Comparison of ENCODE assay signal across 8 mouse cellular contexts in the genomic region with DNA sequence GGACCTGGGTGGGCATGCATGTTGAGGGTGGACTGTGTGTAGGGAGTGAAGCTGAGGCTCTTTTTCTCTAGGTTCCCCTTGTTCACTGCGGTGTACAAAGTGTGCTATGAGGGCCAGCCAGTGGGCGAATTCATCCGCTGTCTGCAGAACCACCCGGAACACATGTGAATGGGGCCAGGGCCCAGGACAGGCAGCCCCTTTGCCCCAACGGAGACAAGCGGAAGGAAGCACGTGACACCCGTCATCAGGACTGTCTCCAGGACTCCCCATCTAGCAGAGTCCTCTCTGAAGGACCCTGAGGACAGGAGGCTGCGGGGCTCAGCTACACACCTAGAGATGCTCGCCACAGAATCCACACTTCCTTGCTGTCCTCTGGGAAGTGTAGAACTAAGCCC. TPM values are rescaled to one million over a fixed set of nuclear protein-coding genes. Genes with fewer than 3 reads are reported as not detected.
DNase-seq lines count a peak whose midpoint lies in the region; ATAC-seq and TF ChIP-seq lines count a peak whose summit lies in the region.

No protein-coding gene starts in this region.

- H3K4me2 ChIP-seq in heart, embryonic 14.5 days (ENCODE audit: low read length) = peak overlapping the region; percentile 81
- peak overlapping the region; percentile 73 for H3K4me2 ChIP-seq in heart, embryonic 15.5 days
- H3K4me2 ChIP-seq in liver, embryonic 15.5 days = peak overlapping the region; percentile 85

- peaks cover 19 to 37% of the 10 kb centered on the region in 2 experiments for H3K4me1 ChIP-seq in heart, embryonic 14.5 days (ENCODE audit: control insufficient read depth in 2 of 2, insufficient read depth in 2 of 2, low read length in 2 of 2)
- peaks cover 20% of the 10 kb centered on the region for H3K4me1 ChIP-seq in bone marrow macrophage, adult 2 months (ENCODE audit: control insufficient read depth, insufficient read depth, low read length)
- peaks cover 39% of the 10 kb centered on the region for H3K4me1 ChIP-seq in heart, embryonic 15.5 days (replicated peaks)
- H3K4me1 ChIP-seq in liver, embryonic 15.5 days (replicated peaks) = peaks cover 44% of the 10 kb centered on the region

- no peaks in the 10 kb centered on the region for H3K9me3 ChIP-seq in heart, embryonic 14.5 days (ENCODE audit: control insufficient read depth, low read length)
- no peaks in the 10 kb centered on the region for H3K9me3 ChIP-seq in heart, embryonic 15.5 days (replicated peaks)
- H3K9me3 ChIP-seq in liver, embryonic 15.5 days (replicated peaks) = no peaks in the 10 kb centered on the region

- DNase-seq in heart, adult 8-10 months (ENCODE audit: low spot score) = no peak
- DNase-seq in MN1 (ENCODE audit: low spot score) = no peak
- DNase-seq in urinary bladder, postnatal 10 days (ENCODE audit: low spot score) = no peak
- no peak for DNase-seq in ovary, adult 18-20 months (ENCODE audit: low spot score)

- H3K36me3 ChIP-seq in heart, embryonic 14.5 days (ENCODE audit: control insufficient read depth, insufficient read depth, low read length) = peaks cover 29% of the 10 kb centered on the region
- H3K36me3 ChIP-seq in heart, embryonic 15.5 days = peaks cover 8% of the 10 kb centered on the region
- H3K36me3 ChIP-seq in liver, embryonic 15.5 days (replicated peaks) = peaks cover 8% of the 10 kb centered on the region

- 40% methylated on average over 10 of the region's 10 CpGs for WGBS in heart, embryonic 14.5 days
- WGBS in heart, embryonic 15.5 days = 54% methylated on average over 10 of the region's 10 CpGs
- WGBS in liver, embryonic 15.5 days (ENCODE audit: insufficient replicate concordance) = 43% methylated on average over 10 of the region's 10 CpGs

- TF ChIP-seq POLR2A in bone marrow macrophage, adult 2 months (IDR thresholded peaks at IDR 0.05; ENCODE audit: borderline replicate concordance, low read depth, low read length) = no peak

- peak overlapping the region; percentile 64 for H3K9ac ChIP-seq in heart, embryonic 14.5 days (ENCODE audit: low read length)
- H3K9ac ChIP-seq in heart, embryonic 15.5 days = peak overlapping the region; percentile 59; the same call in 1 of the 2 replicates
- no peak overlapping the region for H3K9ac ChIP-seq in liver, embryonic 15.5 days

- ATAC-seq in heart, embryonic 14.5 days (ENCODE audit: insufficient number of reproducible peaks, insufficient read depth, low FRiP score, low read depth) = no peak
- ATAC-seq in heart, embryonic 15.5 days (replicated peaks; ENCODE audit: insufficient number of reproducible peaks, insufficient read depth, low FRiP score, low read depth) = no peak
- ATAC-seq in liver, embryonic 15.5 days (ENCODE audit: insufficient read depth) = no peak

- TF ChIP-seq CTCF in bone marrow macrophage, adult 2 months (IDR thresholded peaks at IDR 0.05; ENCODE audit: low read depth, low read length) = no peak

- peak overlapping the region; percentile 2 to 92; a peak in 2 of 4 replicates for H3K4me3 ChIP-seq in heart, embryonic 14.5 days (ENCODE audit: control insufficient read depth in 1 of 2, insufficient read depth in 1 of 2, low read depth in 1 of 2, low read length in 2 of 2)
- H3K4me3 ChIP-seq in bone marrow macrophage, adult 2 months (ENCODE audit: insufficient read depth, low read length) = peak overlapping the region; percentile 48
- H3K4me3 ChIP-seq in heart, embryonic 15.5 days = peak overlapping the region; percentile 100
- no peak overlapping the region for H3K4me3 ChIP-seq in liver, embryonic 15.5 days (replicated peaks)

- no peaks in the 10 kb centered on the region for H3K27me3 ChIP-seq in heart, embryonic 14.5 days (ENCODE audit: control insufficient read depth, insufficient read depth, low read length)
- H3K27me3 ChIP-seq in heart, embryonic 15.5 days = no peaks in the 10 kb centered on the region
- 0 out of 2 replicates have a peak, but pooled peaks cover 4% of the 10 kb centered on the region for H3K27me3 ChIP-seq in liver, embryonic 15.5 days

- H3K27ac ChIP-seq in heart, embryonic 14.5 days (replicated peaks in 1 of 2; ENCODE audit: control insufficient read depth in 1 of 2, insufficient read depth in 1 of 2, low read depth in 2 of 2, low read length in 2 of 2) = peak overlapping the region; percentile 95 to 98
- H3K27ac ChIP-seq in bone marrow macrophage, adult 2 months (ENCODE audit: insufficient read depth, low read depth, low read length) = peak overlapping the region; percentile 95
- peak overlapping the region; percentile 97 for H3K27ac ChIP-seq in heart, embryonic 15.5 days
- peak overlapping the region; percentile 84 for H3K27ac ChIP-seq in liver, embryonic 15.5 days (replicated peaks)

RNA-seq across cellular contexts. Expression of a gene that starts 2.3 kb away (rescaled TPM):
- 230 and 237 TPM in 2 replicates for polyA plus RNA-seq in heart, embryonic 14.5 days (2014; fragmentation: Nextera tagmentation; extraction: Ambion mirVana)
- total RNA-seq in heart, adult 8-10 months (2022) = 100 to 1,000 TPM; 240 to 284 (median 258) TPM
- 62.3 and 71.3 TPM in 2 replicates for polyA plus RNA-seq in bone marrow macrophage, adult 2 months (2012; ENCODE audit: insufficient read depth, insufficient read length, missing spikeins)
- 185 and 187 TPM in 2 replicates for polyA plus RNA-seq in heart, embryonic 15.5 days (2015; fragmentation: Nextera tagmentation; extraction: Ambion mirVana)
- polyA plus RNA-seq in liver, embryonic 15.5 days (2015; fragmentation: Nextera tagmentation; extraction: Ambion mirVana) = 67.5 and 74.7 TPM in 2 replicates

RNA-seq across cellular contexts. Expression of a gene that starts 5.8 kb away (rescaled TPM):
- 0.80 and 1.1 TPM in 2 replicates for polyA plus RNA-seq in heart, embryonic 14.5 days (2014; fragmentation: Nextera tagmentation; extraction: Ambion mirVana)
- total RNA-seq in heart, adult 8-10 months (2022) = 10 to 100 TPM; 38.6 to 59.0 (median 49.5) TPM
- polyA plus RNA-seq in bone marrow macrophage, adult 2 months (2012; ENCODE audit: insufficient read depth, insufficient read length, missing spikeins) = 0.37 and 1.2 TPM in 2 replicates
- 1.6 and 2.2 TPM in 2 replicates for polyA plus RNA-seq in heart, embryonic 15.5 days (2015; fragmentation: Nextera tagmentation; extraction: Ambion mirVana)
- 26.7 and 33.3 TPM in 2 replicates for polyA plus RNA-seq in liver, embryonic 15.5 days (2015; fragmentation: Nextera tagmentation; extraction: Ambion mirVana)

RNA-seq across cellular contexts. Expression of a gene that starts 17.8 kb away (rescaled TPM):
- not detected in 2 replicates for polyA plus RNA-seq in heart, embryonic 14.5 days (2014; fragmentation: Nextera tagmentation; extraction: Ambion mirVana)
- 1 to 10 TPM; 2.4 to 3.3 (median 2.9) TPM for total RNA-seq in heart, adult 8-10 months (2022)
- polyA plus RNA-seq in bone marrow macrophage, adult 2 months (2012; ENCODE audit: insufficient read depth, insufficient read length, missing spikeins) = not detected in 2 replicates
- not detected in 2 replicates for polyA plus RNA-seq in heart, embryonic 15.5 days (2015; fragmentation: Nextera tagmentation; extraction: Ambion mirVana)
- polyA plus RNA-seq in liver, embryonic 15.5 days (2015; fragmentation: Nextera tagmentation; extraction: Ambion mirVana) = not detected in 2 replicates

RNA-seq across cellular contexts. Expression of a gene that starts 21.2 kb away (rescaled TPM):
- 24.7 and 27.4 TPM in 2 replicates for polyA plus RNA-seq in heart, embryonic 14.5 days (2014; fragmentation: Nextera tagmentation; extraction: Ambion mirVana)
- 10 to 100 TPM; 21.7 to 25.8 (median 24.5) TPM for total RNA-seq in heart, adult 8-10 months (2022)
- polyA plus RNA-seq in bone marrow macrophage, adult 2 months (2012; ENCODE audit: insufficient read depth, insufficient read length, missing spikeins) = 17.7 and 19.4 TPM in 2 replicates
- polyA plus RNA-seq in heart, embryonic 15.5 days (2015; fragmentation: Nextera tagmentation; extraction: Ambion mirVana) = 17.7 and 24.7 TPM in 2 replicates
- polyA plus RNA-seq in liver, embryonic 15.5 days (2015; fragmentation: Nextera tagmentation; extraction: Ambion mirVana) = 5.3 and 5.7 TPM in 2 replicates

RNA-seq across cellular contexts. Expression of a gene that starts 49.6 kb away (rescaled TPM):
- 55.3 and 60.8 TPM in 2 replicates for polyA plus RNA-seq in heart, embryonic 14.5 days (2014; fragmentation: Nextera tagmentation; extraction: Ambion mirVana)
- total RNA-seq in heart, adult 8-10 months (2022) = 10 to 100 TPM; 17.8 to 23.6 (median 18.1) TPM
- 74.9 and 77.3 TPM in 2 replicates for polyA plus RNA-seq in bone marrow macrophage, adult 2 months (2012; ENCODE audit: insufficient read depth, insufficient read length, missing spikeins)
- 47.6 and 51.1 TPM in 2 replicates for polyA plus RNA-seq in heart, embryonic 15.5 days (2015; fragmentation: Nextera tagmentation; extraction: Ambion mirVana)
- polyA plus RNA-seq in liver, embryonic 15.5 days (2015; fragmentation: Nextera tagmentation; extraction: Ambion mirVana) = 8.1 and 9.5 TPM in 2 replicates
